Mouse (Mus musculus): ENCODE data around the gene Lsm2.
"Not testable (repeated sequence)": the region's sequence is repeated elsewhere in the genome, so short reads cannot be mapped to it uniquely, and the experiment has no call there.

DNA sequence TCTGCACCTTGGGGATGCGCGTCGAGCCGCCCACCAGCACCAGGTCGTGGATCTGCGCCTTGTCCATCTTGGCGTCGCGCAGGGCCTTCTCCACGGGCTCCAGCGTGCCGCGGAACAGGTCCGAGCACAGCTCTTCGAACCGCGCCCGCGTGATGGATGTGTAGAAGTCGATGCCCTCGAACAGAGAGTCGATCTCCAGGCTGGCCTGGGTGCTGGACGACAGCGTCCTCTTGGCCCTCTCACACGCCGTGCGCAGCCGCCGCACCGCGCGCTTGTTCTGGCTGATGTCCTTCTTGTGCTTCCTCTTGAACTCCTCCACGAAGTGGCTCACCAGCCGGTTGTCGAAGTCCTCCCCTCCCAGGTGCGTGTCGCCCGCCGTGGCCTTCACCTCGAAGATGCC is 23.7 kb upstream of the Lsm2 start:
- not testable (repeated sequence) for TF ChIP-seq POLR2A (IDR thresholded peaks at IDR 0.05; ENCODE audit: low read depth, low read length); CTCF (IDR thresholded peaks at IDR 0.05; ENCODE audit: borderline replicate concordance, insufficient read depth, low read length)

Measured in embryonic fibroblast, embryonic 13.5 days (primary cell).